Mouse (Mus musculus): Measurements from ENCODE around the gene Stra6.

DNA sequence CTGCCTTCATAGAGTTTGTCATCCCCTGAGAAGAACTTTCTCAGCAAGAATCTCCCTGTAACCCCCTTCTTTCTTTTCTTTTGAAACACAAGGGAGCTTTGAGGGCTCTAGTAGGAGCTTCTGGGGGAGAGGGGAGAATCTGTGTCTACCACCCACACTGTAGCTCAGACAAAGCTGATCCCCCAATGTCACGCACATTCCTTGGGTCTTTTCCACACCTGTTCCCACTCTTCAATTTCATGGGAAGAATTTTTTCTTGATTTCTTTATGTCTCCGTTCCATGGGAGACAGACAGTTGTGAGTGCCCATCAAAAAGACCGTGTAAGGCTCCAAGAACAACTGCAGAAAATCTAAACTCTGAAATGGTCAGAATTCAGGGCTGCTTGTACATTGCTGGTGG, 105.3 kb downstream of the Stra6 start:
- no peak for TF ChIP-seq CTCF (IDR thresholded peaks at IDR 0.05; ENCODE audit: insufficient read depth, low read length)
- TF ChIP-seq POLR2A (IDR thresholded peaks at IDR 0.05; ENCODE audit: borderline replicate concordance, extremely low read depth, low read depth, low read length) = no peak
